Mouse (Mus musculus) adrenal gland, adult 18-20 months (tissue): Measurements from ENCODE around the gene Sept8. TPM values are rescaled to one million over a fixed set of nuclear protein-coding genes. Genes with fewer than 3 reads are reported as not detected.
"Not testable (repeated sequence)": the region's sequence is repeated elsewhere in the genome, so short reads cannot be mapped to it uniquely, and the experiment has no call there.

Source experiments
- DNase-seq, 2 experiments: peaks; one replicate each; pipeline ENCODE4 v3.0.0; 2021 to 2022; ENCODE audit warnings: low spot score in 2 of 2
- total RNA-seq, 2 experiments: library from RNA; stranded (reverse); gene quantifications; 1 replicate in 1 of 2; 2 replicates in 1 of 2; pipeline ENCODE4 v1.2.3; 2021

Gene Sept8
- total RNA-seq, 2 experiments from 2014 or later: 28.9 to 32.1 TPM

- no peak for DNase-seq
Observed at GRCm38 (mm10) chr11:53523545-53524405, 4.7 kb downstream of the Sept8 start.

GRCm38 (mm10) chr11:53524905-53525304, 5.8 kb downstream of the Sept8 start:
- DNase-seq: no peak

GRCm38 (mm10) chr11:53525461-53525860, 6.4 kb downstream of the Sept8 start:
- no peak for DNase-seq

- no peak for DNase-seq
Observed at GRCm38 (mm10) chr11:53528397-53529252, 9.6 kb downstream of the Sept8 start.

- peak in 1 of 2 experiments; percentile 37 for DNase-seq
Observed at GRCm38 (mm10) chr11:53529253-53529557, 10.1 kb downstream of the Sept8 start.

- no peak for DNase-seq
Observed at GRCm38 (mm10) chr11:53530001-53530400, 10.9 kb downstream of the Sept8 start.

GRCm38 (mm10) chr11:53531578-53532230, 12.6 kb downstream of the Sept8 start:
- no peak for DNase-seq

GRCm38 (mm10) chr11:53532231-53532620, 13.2 kb downstream of the Sept8 start:
- DNase-seq: no peak

- DNase-seq: no peak
Observed at GRCm38 (mm10) chr11:53539002-53539491, 20.0 kb downstream of the Sept8 start.

- no peak for DNase-seq
Observed at GRCm38 (mm10) chr11:53540394-53540793, 21.3 kb downstream of the Sept8 start.

- DNase-seq: no peak
Observed at GRCm38 (mm10) chr11:53541222-53541621, 22.2 kb downstream of the Sept8 start.

GRCm38 (mm10) chr11:53543021-53543420, 24.0 kb downstream of the Sept8 start:
- DNase-seq: no peak

GRCm38 (mm10) chr11:53546271-53546670, 27.2 kb downstream of the Sept8 start:
- no peak for DNase-seq

- DNase-seq: no peak
Observed at GRCm38 (mm10) chr11:53547566-53547965, 28.5 kb downstream of the Sept8 start.

GRCm38 (mm10) chr11:53548036-53548605, 29.1 kb downstream of the Sept8 start:
- DNase-seq: no peak

- DNase-seq: no peak
Observed at GRCm38 (mm10) chr11:53550714-53551113, 31.7 kb downstream of the Sept8 start.

- no peak for DNase-seq
Observed at GRCm38 (mm10) chr11:53551754-53552153, 32.7 kb downstream of the Sept8 start.

- not testable (repeated sequence) for DNase-seq
Observed at GRCm38 (mm10) chr11:53556529-53556928, 37.5 kb downstream of the Sept8 start.

- DNase-seq: not testable (repeated sequence)
Observed at GRCm38 (mm10) chr11:53557992-53558391, 38.9 kb downstream of the Sept8 start.

GRCm38 (mm10) chr11:53559980-53560379, 40.9 kb downstream of the Sept8 start:
- not testable (repeated sequence) for DNase-seq

GRCm38 (mm10) chr11:53561986-53562385, 42.9 kb downstream of the Sept8 start:
- DNase-seq: no peak
